Mouse (Mus musculus) heart, postnatal 36 days (tissue): ENCODE measurements at regions not wholly inside any gene's neighbourhood (a gene's known extent, or its start where the extent isn't known, plus 50 kb on each side); places are given as distances from the start of the nearest gene placed in this dataset.
"Not testable (repeated sequence)": the region's sequence is repeated elsewhere in the genome, so short reads cannot be mapped to it uniquely, and the experiment has no call there.

ENCODE experiments used
- DNase-seq, 2 experiments: peaks; one replicate each; pipeline ENCODE4 v3.0.0; 2021 to 2022
- intact Hi-C: fragments of 180-260 bp; cut with DNase I; formaldehyde crosslinking; loops from one replicate; pipeline ENCODE4 v1.15.1; 2025

DNA sequence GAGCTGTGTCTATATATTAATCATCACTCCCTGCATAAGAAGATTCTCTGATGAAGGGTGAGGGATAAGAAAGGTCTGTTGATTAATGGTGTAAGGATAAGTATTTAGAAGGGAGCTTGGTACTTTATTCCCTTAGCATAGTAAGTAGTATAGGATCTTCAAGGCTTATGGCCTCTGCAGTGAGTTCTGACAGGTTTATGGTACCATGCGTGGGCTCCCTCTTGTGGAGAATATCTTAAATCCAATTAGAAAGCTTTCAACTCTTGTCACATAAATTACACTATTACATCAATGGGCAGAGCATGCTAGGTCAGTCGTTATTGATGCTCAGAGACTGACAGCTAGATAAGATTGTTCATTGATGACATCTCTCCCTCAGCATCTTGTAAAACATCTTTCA, 112.7 kb upstream of the Grin3a start:
- no peak for DNase-seq
- intact Hi-C loops = loop anchor here (1.0 kb wide), 2 partner anchors 113 to 270 kb away; partner anchors contain the start of gene Grin3a

DNA sequence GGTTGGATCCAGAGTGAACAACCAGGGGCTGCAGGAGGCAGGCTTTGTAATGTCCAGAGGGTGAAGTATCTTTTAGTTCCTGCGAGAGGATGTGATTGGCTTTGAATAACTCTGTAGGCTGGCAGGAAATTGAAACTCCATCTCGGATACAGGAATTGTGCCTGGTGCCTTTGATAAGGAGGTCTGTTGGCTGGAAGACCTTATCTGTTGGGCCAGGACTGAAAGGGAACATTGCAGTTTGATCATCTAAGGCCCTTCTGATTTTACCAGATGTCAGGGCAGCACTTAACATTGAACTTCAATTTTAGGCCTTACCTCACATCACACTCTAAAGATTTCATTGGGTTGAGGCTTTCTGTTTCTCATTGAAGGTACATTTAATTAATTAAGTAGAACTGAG, 111.3 kb upstream of the Grin3a start:
- DNase-seq = no peak
- intact Hi-C loops = no loop called here

DNA sequence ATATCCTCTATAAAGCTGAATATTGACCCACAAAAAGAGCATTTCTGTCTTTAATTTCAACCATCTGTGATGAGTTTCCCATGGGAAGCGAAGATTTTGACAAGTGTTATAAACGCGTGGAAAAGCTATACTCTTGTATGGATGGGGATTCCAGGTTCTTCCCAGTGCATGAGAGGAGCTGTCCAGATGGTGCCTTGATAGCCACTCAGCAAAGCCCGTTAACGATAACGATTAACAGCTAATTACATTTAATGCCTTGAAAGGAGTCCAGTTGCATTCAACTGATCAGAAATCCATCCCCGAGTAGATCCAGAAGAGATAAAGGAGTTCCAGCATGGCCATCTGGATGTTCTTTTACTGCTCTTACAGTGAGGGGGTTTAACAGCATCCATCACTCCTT, 100.8 kb upstream of the Grin3a start:
- no peak for DNase-seq
- intact Hi-C loops = no loop called here

DNA sequence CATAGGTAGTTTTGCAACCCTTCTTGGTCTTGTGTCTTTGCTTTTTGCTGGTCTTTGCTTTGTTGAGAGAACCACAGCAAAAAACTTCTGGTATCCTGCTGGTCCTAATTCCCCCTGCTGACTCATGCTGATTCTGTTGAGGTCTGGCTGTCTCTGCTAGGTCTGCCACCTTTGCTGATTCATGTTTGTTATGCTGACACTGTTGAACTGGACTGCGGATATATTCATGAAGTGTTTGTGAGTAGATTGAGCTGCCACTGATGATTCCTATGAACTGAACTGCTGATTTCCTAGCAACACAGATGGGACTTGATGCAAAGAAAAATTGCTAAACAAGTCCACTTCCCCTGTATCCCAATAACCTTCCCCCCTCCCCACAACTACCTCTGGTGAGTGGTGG, 91.9 kb upstream of the Grin3a start:
- no peak for DNase-seq
- intact Hi-C loops = no loop called here

DNA sequence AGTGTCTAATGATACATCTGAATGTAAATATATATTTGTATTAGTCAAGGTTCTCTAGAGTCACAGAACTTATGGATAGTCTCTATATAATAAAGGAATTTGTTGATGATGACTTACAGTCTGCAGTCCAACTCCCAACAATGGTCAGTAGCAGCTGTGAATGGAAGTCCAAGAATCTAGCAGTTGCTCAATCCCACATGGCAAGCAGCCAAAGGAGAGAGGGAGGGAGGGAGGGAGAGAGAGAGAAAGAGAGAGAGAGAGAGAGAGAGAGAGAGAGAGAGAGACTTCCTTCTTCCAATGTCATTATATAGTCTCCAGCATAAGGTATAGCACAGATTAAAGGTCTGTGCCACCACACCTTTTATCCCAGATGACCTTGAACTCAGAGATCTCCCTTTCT, 84.1 kb upstream of the Grin3a start:
- intact Hi-C loops, DNase-seq: not testable (repeated sequence)

DNA sequence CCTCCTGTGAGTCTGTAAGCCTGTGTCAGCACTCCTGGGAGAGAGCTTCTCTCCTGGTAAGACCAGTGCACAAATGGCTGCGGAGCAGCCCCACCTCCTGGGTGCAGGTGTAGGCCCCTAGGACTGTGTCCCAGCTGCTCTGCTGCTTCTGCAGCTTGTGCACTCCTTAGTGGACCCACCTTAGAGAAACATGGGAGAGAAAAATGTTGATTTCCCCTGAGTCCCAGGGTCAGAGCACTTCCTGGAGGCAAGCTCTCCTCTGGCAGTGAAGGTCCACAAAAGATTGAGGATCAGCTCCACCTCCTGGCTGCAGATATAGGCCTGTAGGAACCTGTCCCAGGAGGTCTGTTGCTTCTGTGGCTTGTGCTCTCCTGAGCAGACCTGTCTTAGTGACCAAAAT, 81.5 kb upstream of the Grin3a start:
- intact Hi-C loops = no loop called here

DNA sequence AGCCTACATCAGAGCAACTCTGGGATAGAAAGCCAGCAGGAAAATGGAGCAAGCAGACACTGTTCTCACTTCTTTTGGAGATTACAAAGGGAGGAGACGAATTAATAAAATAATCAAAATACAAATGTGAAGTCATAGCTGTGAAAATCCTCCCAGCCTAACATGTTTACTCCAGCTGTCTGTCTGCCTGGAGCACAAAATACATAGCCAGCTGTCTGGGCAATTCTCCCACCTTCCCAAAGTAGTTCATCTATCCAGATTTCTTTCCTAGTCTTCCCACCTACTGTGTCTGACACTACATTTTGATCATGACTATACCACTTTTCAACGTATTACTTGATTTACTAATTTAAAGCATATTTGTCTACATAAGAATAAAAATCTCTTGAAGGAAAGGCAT, 68.7 kb upstream of the Grin3a start:
- intact Hi-C loops = no loop called here
- DNase-seq = no peak

More for the DNA sequence above, 81.5 kb upstream of the Grin3a start:
- no peak for DNase-seq

DNA sequence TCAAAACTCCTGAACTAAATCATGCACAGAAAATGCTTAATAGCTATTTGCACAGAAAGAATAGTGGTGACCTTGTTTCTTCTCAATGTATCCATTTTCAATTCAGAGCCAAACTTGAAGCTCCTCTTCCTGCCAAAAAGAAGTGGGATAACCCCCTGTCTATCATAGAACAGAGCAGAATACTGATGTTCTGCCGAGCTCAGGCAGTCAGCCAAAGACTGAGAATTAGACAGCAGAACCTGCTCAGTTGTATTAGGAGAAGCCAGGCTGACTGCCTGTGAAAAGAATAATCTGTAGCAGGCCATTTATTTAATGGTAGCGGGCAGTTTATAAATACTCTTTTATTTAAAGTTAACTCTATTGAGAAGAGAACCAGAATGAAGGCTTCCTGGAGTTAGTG, 68.1 kb upstream of the Grin3a start:
- intact Hi-C loops = no loop called here
- DNase-seq = peak; percentile 11 to 14
